Mouse (Mus musculus) heart, postnatal 14 days (tissue): ENCODE results near the gene Ubxn11. TPM values are rescaled to one million over a fixed set of nuclear protein-coding genes. Genes with fewer than 3 reads are reported as not detected.
A peak's percentile ranks its signal among the peaks of the same experiment; 100 is the strongest.

Experiments used
- DNase-seq, 2 experiments: peaks; one replicate each; pipeline ENCODE4 v3.0.0; 2021 to 2022
- intact Hi-C: fragments of 180-260 bp; cut with DNase I; formaldehyde crosslinking; loops from one replicate; pipeline ENCODE4 v1.15.1; 2025
- long read RNA-seq, 2 experiments: library from polyadenylated mRNA; stranded (forward); transcript quantifications; one replicate each; pipeline ENCODE4 v2.0.0; 2021
- total RNA-seq, 2 experiments: library from RNA; stranded (reverse); gene quantifications; 2 replicates each; pipeline ENCODE4 v1.2.3; 2021

Gene Ubxn11
- 1 to 10 TPM; 1.4 to 1.7 TPM for total RNA-seq
- long read RNA-seq, experiment 1 = 0 reads
- long read RNA-seq, experiment 2 = 0 reads

GRCm38 (mm10) chr4:134101979-134102741, at the start of gene Ubxn11:
Ubxn11 (plus strand) TSS chr4:134102570.
- DNase-seq = peak; percentile 75 to 84
- intact Hi-C loops = no loop called here

GRCm38 (mm10) chr4:134053538-134053937, 48.8 kb upstream of the Ubxn11 start, which contains the start of gene Zfp683:
Zfp683 (plus strand) TSS chr4:134053838.
- DNase-seq = no peak
- intact Hi-C loops = no loop called here

GRCm38 (mm10) chr4:134058166-134058715, 44.1 kb upstream of the Ubxn11 start:
- intact Hi-C loops = no loop called here
- DNase-seq = no peak

GRCm38 (mm10) chr4:134058908-134059307, 43.5 kb upstream of the Ubxn11 start:
- intact Hi-C loops = no loop called here
- no peak for DNase-seq

GRCm38 (mm10) chr4:134060135-134060865, 42.1 kb upstream of the Ubxn11 start, which contains the start of gene Crybg2:
Crybg2 (plus strand) TSS chr4:134060815.
- intact Hi-C loops = no loop called here
- no peak for DNase-seq

GRCm38 (mm10) chr4:134061166-134061830, 41.1 kb upstream of the Ubxn11 start:
- no peak for DNase-seq
- intact Hi-C loops = no loop called here

GRCm38 (mm10) chr4:134061944-134062446, 40.4 kb upstream of the Ubxn11 start:
- DNase-seq = no peak
- intact Hi-C loops = no loop called here

GRCm38 (mm10) chr4:134062561-134062960, 39.8 kb upstream of the Ubxn11 start:
- DNase-seq = no peak
- intact Hi-C loops = no loop called here

GRCm38 (mm10) chr4:134065431-134066004, 36.9 kb upstream of the Ubxn11 start:
- intact Hi-C loops = no loop called here
- DNase-seq = no peak

- intact Hi-C loops = no loop called here
These were observed 35.0 kb upstream of the Ubxn11 start for GRCm38 (mm10) chr4:134067383-134067782.

GRCm38 (mm10) chr4:134067833-134068544, 34.4 kb upstream of the Ubxn11 start:
- no peak for DNase-seq
- intact Hi-C loops = no loop called here

More at GRCm38 (mm10) chr4:134067383-134067782, 35.0 kb upstream of the Ubxn11 start:
- DNase-seq = no peak

GRCm38 (mm10) chr4:134068793-134069580, 33.4 kb upstream of the Ubxn11 start:
- no peak for DNase-seq
- intact Hi-C loops = no loop called here

GRCm38 (mm10) chr4:134078694-134079093, 23.7 kb upstream of the Ubxn11 start:
- DNase-seq = peak; percentile 19 to 48
- intact Hi-C loops = loop anchor here (2.0 kb wide), 1 partner anchor 44 kb away; no protein-coding TSS in a partner anchor

- no peak for DNase-seq
- intact Hi-C loops = no loop called here
These were observed 21.7 kb upstream of the Ubxn11 start for GRCm38 (mm10) chr4:134080674-134081073.

GRCm38 (mm10) chr4:134081730-134082386, 20.5 kb upstream of the Ubxn11 start:
- peak; percentile 20 to 32 for DNase-seq
- intact Hi-C loops = no loop called here

- DNase-seq = no peak
- intact Hi-C loops = no loop called here
These were observed 19.9 kb upstream of the Ubxn11 start for GRCm38 (mm10) chr4:134082460-134082859.

GRCm38 (mm10) chr4:134084999-134085398, 17.4 kb upstream of the Ubxn11 start:
- no peak for DNase-seq
- intact Hi-C loops = no loop called here

- peak in 1 of 2 experiments; percentile 40 for DNase-seq
These were observed 15.0 kb upstream of the Ubxn11 start for GRCm38 (mm10) chr4:134087412-134087811.

More at GRCm38 (mm10) chr4:134087412-134087811, 15.0 kb upstream of the Ubxn11 start:
- intact Hi-C loops = loop anchor here (2.0 kb wide), 1 partner anchor 53 kb away; no protein-coding TSS in a partner anchor
